Mouse (Mus musculus): ENCODE data around the gene Ninj2. TPM values are rescaled to one million over a fixed set of nuclear protein-coding genes. Genes with fewer than 3 reads are reported as not detected.
A peak's percentile ranks its signal among the peaks of the same experiment; 100 is the strongest.

Ninj2 gene
- total and polyA plus RNA-seq, 3 experiments = 1.1 to 6.5 TPM; not detected in 1

- Histone ChIP-seq H3K9me3 (replicated peaks; ENCODE audit: low read length) (peaks cover 5% of the 10 kb centered on the region), H3K27me3 (replicated peaks) (no peaks in the 10 kb centered on the region), H3K4me2 (ENCODE audit: insufficient read depth, low read depth, poor library complexity, severe bottlenecking) (peak overlapping the region; percentile 87), H3K9ac (ENCODE audit: insufficient read depth, low read depth) (peak overlapping the region; percentile 95), H3K27ac (ENCODE audit: insufficient read depth, low read depth) (peak overlapping the region; percentile 86), H3K4me1 (ENCODE audit: control insufficient read depth in 1 of 2, insufficient read depth in 2 of 2) (peaks cover 39 to 75% of the 10 kb centered on the region in 2 experiments), H3K36me3 (replicated peaks in 1 of 2; ENCODE audit: control insufficient read depth in 1 of 2, insufficient read depth in 1 of 2, low read length in 1 of 2) (peaks cover 0 to 10% of the 10 kb centered on the region in 2 experiments), H3K79me2 (replicated peaks; ENCODE audit: control insufficient read depth, extremely low read depth, insufficient read depth, poor library complexity, severe bottlenecking) (peaks cover 14% of the 10 kb centered on the region), H3K4me3 (replicated peaks in 1 of 3; ENCODE audit: low read depth in 2 of 3, low read length in 2 of 3, poor library complexity in 1 of 3) (peak overlapping the region in 2 of 3 experiments; percentile 20 to 56)
- in situ Hi-C loops (cut with MboI; ENCODE audit: low pct_ligation_motif_present, low pct_unique_long_range_greater_than_20kb, low sequenced_read_pairs) (no loop called here), dilution Hi-C loops (cut with MboI; ENCODE audit: extremely low pct_ligation_motif_present, extremely low pct_unique_long_range_greater_than_20kb, low sequenced_read_pairs) (no loop called here)
- TF ChIP-seq ETS1 (conservative IDR thresholded peaks at IDR 0.05; ENCODE audit: low read depth, low read length) (no peak), NRF1 (IDR thresholded peaks at IDR 0.05; ENCODE audit: low read depth, low read length) (no peak), ZMIZ1 (IDR thresholded peaks at IDR 0.05; ENCODE audit: low read depth, low read length) (no peak), SMC3 (IDR thresholded peaks at IDR 0.05; ENCODE audit: low read depth, low read length) (no peak), MAZ (IDR thresholded peaks at IDR 0.05; ENCODE audit: low read depth, low read length) (no peak), E2F4 (IDR thresholded peaks at IDR 0.05; ENCODE audit: insufficient replicate concordance, low read depth, low read length) (no peak), IRF4 (IDR thresholded peaks at IDR 0.05; ENCODE audit: low read depth, low read length) (peak; percentile 18; the same call in 1 of the 2 replicates), TCF12 (IDR thresholded peaks at IDR 0.05; ENCODE audit: low read depth, low read length) (peak; percentile 19; the same call in 1 of the 2 replicates), MAFK (IDR thresholded peaks at IDR 0.05; ENCODE audit: insufficient replicate concordance, low read length) (no peak), MYC (IDR thresholded peaks at IDR 0.05; ENCODE audit: low read depth, low read length) (no peak), SIN3A (IDR thresholded peaks at IDR 0.05; ENCODE audit: low read length) (no peak)
- DNase-seq (ENCODE audit: extremely low read depth) = no peak
Observed at GRCm38 (mm10) chr6:120109173-120109572, 16.0 kb downstream of the Ninj2 start.

GRCm38 (mm10) chr6:120109932-120110331, 16.8 kb downstream of the Ninj2 start:
- in situ Hi-C loops (cut with MboI; ENCODE audit: low pct_ligation_motif_present, low pct_unique_long_range_greater_than_20kb, low sequenced_read_pairs) = no loop called here
- TF ChIP-seq TBP (conservative IDR thresholded peaks at IDR 0.05; ENCODE audit: low read depth, low read length) (no peak), HCFC1 (IDR thresholded peaks at IDR 0.05; ENCODE audit: low read depth, low read length) (no peak), USF2 (conservative IDR thresholded peaks at IDR 0.05; ENCODE audit: low read depth, low read length) (peak; percentile 31; the same call in 1 of the 2 replicates), BHLHE40 (IDR thresholded peaks at IDR 0.05; ENCODE audit: low read depth, low read length) (0 out of 2 replicates have a peak, but pooled peaks have one; percentile 25), MAX (IDR thresholded peaks at IDR 0.05; ENCODE audit: low read length) (peak; percentile 60), CHD2 (IDR thresholded peaks at IDR 0.05; ENCODE audit: low read length) (no peak), ETS1 (conservative IDR thresholded peaks at IDR 0.05; ENCODE audit: low read depth, low read length) (no peak), USF1 (IDR thresholded peaks at IDR 0.05; ENCODE audit: low read depth, low read length) (peak; percentile 54), RAD21 (IDR thresholded peaks at IDR 0.05; ENCODE audit: low read depth, low read length) (no peak), ZKSCAN1 (IDR thresholded peaks at IDR 0.05; ENCODE audit: borderline replicate concordance, low read depth, low read length) (no peak), RCOR1 (conservative IDR thresholded peaks at IDR 0.05; ENCODE audit: low read depth, low read length) (no peak), MYC (IDR thresholded peaks at IDR 0.05; ENCODE audit: low read depth, low read length) (peak; percentile 43; the same call in 1 of the 2 replicates)
- Histone ChIP-seq H3K9me3 (replicated peaks; ENCODE audit: low read length) (peaks cover 5% of the 10 kb centered on the region), H3K9ac (ENCODE audit: insufficient read depth, low read depth) (peak overlapping the region; percentile 95), H3K79me2 (replicated peaks; ENCODE audit: control insufficient read depth, extremely low read depth, insufficient read depth, poor library complexity, severe bottlenecking) (peaks cover 14% of the 10 kb centered on the region), H3K36me3 (replicated peaks in 1 of 2; ENCODE audit: control insufficient read depth in 1 of 2, insufficient read depth in 1 of 2, low read length in 1 of 2) (peaks cover 0 to 10% of the 10 kb centered on the region in 2 experiments), H3K27me3 (replicated peaks) (no peaks in the 10 kb centered on the region), H3K27ac (ENCODE audit: insufficient read depth, low read depth) (peak overlapping the region; percentile 81), H3K4me2 (ENCODE audit: insufficient read depth, low read depth, poor library complexity, severe bottlenecking) (peak overlapping the region; percentile 87), H3K4me1 (ENCODE audit: control insufficient read depth in 1 of 2, insufficient read depth in 2 of 2) (peaks cover 41 to 75% of the 10 kb centered on the region in 2 experiments), H3K4me3 (replicated peaks in 1 of 3; ENCODE audit: low read depth in 2 of 3, low read length in 2 of 3, poor library complexity in 1 of 3) (peak overlapping the region; percentile 50 to 56 (median 50))
- no peak for DNase-seq (ENCODE audit: extremely low read depth)
- dilution Hi-C loops (cut with MboI; ENCODE audit: extremely low pct_ligation_motif_present, extremely low pct_unique_long_range_greater_than_20kb, low sequenced_read_pairs) = no loop called here
